Mouse (Mus musculus) limb, embryonic 13.5 days (tissue): Measurements from ENCODE around the gene Lbh. TPM values are rescaled to one million over a fixed set of nuclear protein-coding genes. Genes with fewer than 3 reads are reported as not detected.
A peak's percentile ranks its signal among the peaks of the same experiment; 100 is the strongest.

Experiments used
- ATAC-seq: fragments of 200-750 bp; cut with Nextera tagmentation; 2 replicates; pipeline ENCODE4 v1.8.0; 2017; ENCODE audit warnings: low read depth, moderate number of reproducible peaks, moderate TSS enrichment; ENCODE audit not compliant: low FRiP score
- H3K27ac ChIP-seq: fragments of 300-500 bp; sonication (generic); 2 replicates; pipeline ENCODE4 v1.5.1; 2015; ENCODE audit warnings: inconsistent platforms, mild to moderate bottlenecking, moderate library complexity
- H3K27me3 ChIP-seq: fragments of 300-500 bp; sonication (generic); 2 replicates; pipeline ENCODE4 v1.6.1; 2015; ENCODE audit warnings: mild to moderate bottlenecking, inconsistent platforms
- H3K36me3 ChIP-seq: fragments of 300-500 bp; sonication (generic); 2 replicates; pipeline ENCODE4 v1.6.1; 2015; ENCODE audit warnings: inconsistent platforms, mild to moderate bottlenecking, moderate library complexity
- H3K4me1 ChIP-seq: fragments of 300-500 bp; sonication (generic); 2 replicates; pipeline ENCODE4 v1.6.1; 2015; ENCODE audit warnings: inconsistent platforms
- H3K4me2 ChIP-seq: fragments of 300-500 bp; sonication (generic); replicated peaks from 2 replicates; pipeline ENCODE4 v1.6.1; 2015; ENCODE audit warnings: inconsistent platforms, mild to moderate bottlenecking, moderate library complexity
- H3K4me3 ChIP-seq: fragments of 300-500 bp; sonication (generic); 2 replicates; pipeline ENCODE4 v1.5.1; 2015; ENCODE audit warnings: moderate library complexity, mild to moderate bottlenecking, inconsistent platforms
- H3K9ac ChIP-seq: fragments of 300-500 bp; sonication (generic); 2 replicates; pipeline ENCODE4 v1.6.1; 2015; ENCODE audit warnings: mild to moderate bottlenecking, inconsistent platforms
- H3K9me3 ChIP-seq: fragments of 300-500 bp; sonication (generic); 2 replicates; pipeline ENCODE4 v1.6.1; 2016; ENCODE audit warnings: inconsistent platforms
- WGBS: fragments of 180-500 bp; shearing (Covaris S2); methylation state at CpG from one replicate; pipeline ENCODE4 v1.1.7; 2015; 5-methylcytosine and 5-hydroxymethylcytosine counted together
- polyA plus RNA-seq: library from polyadenylated mRNA; unstranded; fragments of >200 nt; fragmentation: Nextera tagmentation; extraction: Ambion mirVana; gene quantifications from 2 replicates; pipeline ENCODE4 v1.2.1, GENCODE M21; 2015

Gene Lbh
- polyA plus RNA-seq, 1 experiment from 2014 or later, result 3.5 TPM

- Histone ChIP-seq H3K4me3 (no peak overlapping the region), H3K27ac (no peak overlapping the region), H3K4me1 (peaks cover 18% of the 10 kb centered on the region), H3K4me2 (no peak overlapping the region), H3K9ac (no peak overlapping the region), H3K36me3 (no peaks in the 10 kb centered on the region), H3K27me3 (no peaks in the 10 kb centered on the region), H3K9me3 (no peaks in the 10 kb centered on the region)
- WGBS, result 79% methylated on average over 8 of the region's 8 CpGs
- ATAC-seq, result no peak
These were observed 44.0 kb downstream of the Lbh start for GRCm38 (mm10) chr17:72961953-72962630.

DNA sequence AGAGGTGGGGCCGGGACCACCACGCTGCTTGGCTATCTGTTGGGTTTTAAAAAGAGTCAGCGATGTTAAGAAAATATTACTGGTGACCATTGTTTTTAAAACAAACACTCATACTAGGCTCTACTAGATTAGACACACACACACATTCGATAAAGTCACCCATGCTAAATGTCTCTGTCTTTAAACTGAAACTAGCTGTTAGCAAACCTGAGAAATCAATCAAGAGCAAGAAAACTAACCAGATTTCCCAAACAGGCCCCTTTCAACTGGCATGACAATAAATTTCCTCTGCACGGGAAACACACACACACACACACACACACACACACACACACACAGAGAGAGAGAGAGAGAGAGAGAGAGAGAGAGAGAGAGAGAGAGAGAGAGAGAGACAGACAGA, 47.6 kb downstream of the Lbh start:
- Histone ChIP-seq H3K4me1 (peaks cover 24% of the 10 kb centered on the region), H3K9ac (no peak overlapping the region), H3K36me3 (no peaks in the 10 kb centered on the region), H3K27ac (peak overlapping the region; percentile 28; the same call in 1 of the 2 replicates), H3K4me2 (no peak overlapping the region), H3K27me3 (no peaks in the 10 kb centered on the region), H3K4me3 (no peak overlapping the region), H3K9me3 (no peaks in the 10 kb centered on the region)
- no peak for ATAC-seq
- WGBS, result 63% methylated on average over 5 of the region's 5 CpGs

- H3K9ac ChIP-seq, result no peak overlapping the region
- no peaks in the 10 kb centered on the region for H3K9me3 ChIP-seq
- peak overlapping the region; percentile 28; the same call in 1 of the 2 replicates for H3K27ac ChIP-seq
- ATAC-seq, result peak; percentile 67
- H3K36me3 ChIP-seq, result no peaks in the 10 kb centered on the region
- peaks cover 24% of the 10 kb centered on the region for H3K4me1 ChIP-seq
- no peak overlapping the region for H3K4me2 ChIP-seq
- WGBS, result 16% methylated on average over 5 of the region's 5 CpGs
- H3K4me3 ChIP-seq, result no peak overlapping the region
- H3K27me3 ChIP-seq, result no peaks in the 10 kb centered on the region
These were observed 48.0 kb downstream of the Lbh start for GRCm38 (mm10) chr17:72966091-72966531.

- ATAC-seq, result no peak
- H3K4me3 ChIP-seq, result no peak overlapping the region
- H3K9ac ChIP-seq, result no peak overlapping the region
- WGBS, result 35% methylated on average over 3 of the region's 3 CpGs
- H3K27ac ChIP-seq, result no peak overlapping the region
- no peaks in the 10 kb centered on the region for H3K36me3 ChIP-seq
- no peaks in the 10 kb centered on the region for H3K27me3 ChIP-seq
- H3K9me3 ChIP-seq, result no peaks in the 10 kb centered on the region
- no peak overlapping the region for H3K4me2 ChIP-seq
- H3K4me1 ChIP-seq, result peaks cover 24% of the 10 kb centered on the region
These were observed 48.8 kb downstream of the Lbh start for GRCm38 (mm10) chr17:72966878-72967277.

DNA sequence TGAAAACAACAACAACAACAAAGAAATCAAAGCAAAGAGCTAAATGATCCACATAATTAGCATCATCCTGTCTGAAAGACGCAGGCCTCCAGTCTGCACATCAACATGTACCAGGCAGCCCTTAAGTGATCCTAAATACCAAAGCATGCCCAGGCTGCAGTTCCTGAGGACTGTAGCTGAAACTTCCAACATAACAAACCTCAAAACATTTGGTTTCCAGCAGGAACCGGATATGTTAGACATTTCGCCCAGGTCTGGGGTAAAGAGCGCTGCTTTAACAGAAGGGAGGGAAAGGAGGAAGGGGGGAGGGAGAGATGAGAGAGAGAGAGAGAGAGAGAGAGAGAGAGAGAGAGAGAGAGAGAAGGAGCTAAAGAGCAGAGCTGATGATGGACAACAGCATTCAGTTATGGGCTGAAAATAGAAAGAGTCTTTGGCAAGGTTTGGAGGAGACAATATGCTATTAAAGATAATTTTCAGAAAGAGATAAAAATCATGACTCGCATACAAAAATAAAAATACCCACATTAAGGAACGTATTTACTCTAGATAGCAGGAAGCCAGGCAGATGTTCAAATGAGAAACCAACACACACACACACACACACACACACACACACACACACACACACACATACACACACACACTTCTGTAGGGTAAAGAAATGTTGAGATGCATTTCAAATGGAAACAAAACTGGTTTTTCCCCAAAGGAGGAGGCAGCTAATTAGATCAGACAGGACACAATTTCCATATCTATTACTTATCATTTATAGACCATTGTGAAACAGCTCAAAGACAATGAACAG, 49.5 kb downstream of the Lbh start:
- H3K9me3 ChIP-seq, result no peaks in the 10 kb centered on the region
- WGBS, result 47% methylated on average over 6 of the region's 6 CpGs
- H3K36me3 ChIP-seq, result no peaks in the 10 kb centered on the region
- H3K27ac ChIP-seq, result no peak overlapping the region
- peaks cover 24% of the 10 kb centered on the region for H3K4me1 ChIP-seq
- no peak for ATAC-seq
- H3K4me2 ChIP-seq, result no peak overlapping the region
- no peak overlapping the region for H3K9ac ChIP-seq
- no peak overlapping the region for H3K4me3 ChIP-seq
- H3K27me3 ChIP-seq, result no peaks in the 10 kb centered on the region

- H3K27ac ChIP-seq, result no peak overlapping the region
- H3K36me3 ChIP-seq, result no peaks in the 10 kb centered on the region
- no peaks in the 10 kb centered on the region for H3K9me3 ChIP-seq
- no peak overlapping the region for H3K4me3 ChIP-seq
- WGBS, result 72% methylated on average over 4 of the region's 4 CpGs
- no peak overlapping the region for H3K4me2 ChIP-seq
- H3K27me3 ChIP-seq, result no peaks in the 10 kb centered on the region
- H3K9ac ChIP-seq, result no peak overlapping the region
- peaks cover 24% of the 10 kb centered on the region for H3K4me1 ChIP-seq
- no peak for ATAC-seq
These were observed 50.6 kb downstream of the Lbh start for GRCm38 (mm10) chr17:72968666-72969065.

DNA sequence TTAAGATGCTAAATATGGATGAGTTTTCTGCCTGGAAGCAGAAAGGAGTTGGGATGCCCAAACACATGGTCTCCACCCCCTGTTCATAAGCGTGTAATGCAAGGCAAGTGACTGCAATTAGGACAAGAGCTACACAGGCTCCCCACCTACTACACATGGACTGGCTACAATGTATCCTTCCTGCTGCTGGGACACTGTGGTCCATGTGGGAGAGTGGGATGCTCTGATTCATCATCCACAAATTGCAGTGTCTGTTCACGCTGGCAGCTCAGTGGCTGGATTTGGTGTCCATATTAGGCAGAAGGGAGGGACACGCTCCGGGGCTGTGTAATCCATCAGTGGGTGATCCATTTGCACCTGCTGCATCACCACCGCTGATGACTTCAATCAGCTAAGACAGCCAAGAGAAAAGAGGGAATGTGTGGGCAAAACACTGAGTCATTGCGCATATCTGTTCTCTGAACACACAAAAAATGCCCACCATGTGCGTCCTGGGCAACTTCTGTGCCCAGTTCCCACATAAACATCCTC, 52.6 kb downstream of the Lbh start:
- Histone ChIP-seq H3K9ac (no peak overlapping the region), H3K27ac (no peak overlapping the region), H3K9me3 (no peaks in the 10 kb centered on the region), H3K27me3 (no peaks in the 10 kb centered on the region), H3K36me3 (no peaks in the 10 kb centered on the region), H3K4me2 (no peak overlapping the region), H3K4me3 (no peak overlapping the region), H3K4me1 (peaks cover 20% of the 10 kb centered on the region)
- 81% methylated on average over 7 of the region's 7 CpGs for WGBS
- ATAC-seq, result no peak

DNA sequence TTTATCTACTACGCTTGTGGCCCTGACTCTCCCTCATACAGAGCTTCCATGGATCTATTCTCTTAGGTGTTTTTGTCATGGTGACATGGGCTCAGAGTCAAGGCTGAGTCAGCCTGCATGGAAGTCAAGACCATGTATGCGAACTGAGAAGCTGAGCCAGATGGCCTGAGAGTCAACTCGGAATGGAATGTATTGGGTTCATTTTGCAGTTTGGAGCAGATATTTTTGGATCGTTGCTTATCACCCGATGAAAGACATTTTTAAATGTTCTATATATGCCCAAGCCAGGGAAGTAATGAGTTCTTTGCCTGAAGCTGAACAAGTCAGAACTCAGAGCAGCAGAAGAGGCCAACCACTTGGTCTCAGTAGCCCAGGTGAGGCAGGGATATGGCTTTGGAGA, 54.9 kb downstream of the Lbh start:
- Histone ChIP-seq H3K4me2 (no peak overlapping the region), H3K4me3 (no peak overlapping the region), H3K36me3 (no peaks in the 10 kb centered on the region), H3K9me3 (no peaks in the 10 kb centered on the region), H3K4me1 (peaks cover 12% of the 10 kb centered on the region; the same call in 1 of the 2 replicates), H3K27me3 (no peaks in the 10 kb centered on the region), H3K9ac (no peak overlapping the region), H3K27ac (no peak overlapping the region)
- ATAC-seq, result no peak
- WGBS, result 91% methylated on average over 5 of the region's 5 CpGs

GRCm38 (mm10) chr17:72976258-72977231, 58.4 kb downstream of the Lbh start:
- no peak for ATAC-seq
- Histone ChIP-seq H3K36me3 (no peaks in the 10 kb centered on the region), H3K9me3 (no peaks in the 10 kb centered on the region), H3K9ac (no peak overlapping the region), H3K4me2 (no peak overlapping the region), H3K4me3 (no peak overlapping the region), H3K27me3 (no peaks in the 10 kb centered on the region), H3K27ac (no peak overlapping the region), H3K4me1 (peaks cover 5% of the 10 kb centered on the region; the same call in 1 of the 2 replicates)
- WGBS, result 69% methylated on average over 11 of the region's 11 CpGs

DNA sequence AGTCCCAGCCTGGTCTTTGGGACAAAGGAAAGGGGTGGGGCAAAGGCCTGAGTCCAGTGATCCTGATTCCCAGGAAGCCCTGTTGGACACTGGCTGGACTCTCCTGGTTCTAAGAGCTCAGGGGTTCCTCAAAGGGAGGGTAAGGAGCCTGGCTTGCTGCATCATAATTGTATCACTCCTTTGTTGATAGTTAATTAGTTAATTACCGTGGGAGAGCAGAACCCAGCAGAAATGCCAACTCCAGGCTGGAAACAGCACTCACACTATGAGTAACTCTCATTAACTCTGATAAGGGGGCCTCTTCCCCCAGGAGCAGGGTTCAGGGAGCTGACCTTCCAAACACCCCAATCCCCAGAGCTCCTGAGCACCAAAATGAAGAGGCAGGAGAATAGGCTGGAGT, 59.5 kb downstream of the Lbh start:
- no peak overlapping the region for H3K4me2 ChIP-seq
- H3K9me3 ChIP-seq, result no peaks in the 10 kb centered on the region
- H3K4me1 ChIP-seq, result peaks cover 5% of the 10 kb centered on the region; the same call in 1 of the 2 replicates
- H3K36me3 ChIP-seq, result no peaks in the 10 kb centered on the region
- no peak for ATAC-seq
- H3K4me3 ChIP-seq, result no peak overlapping the region
- no peak overlapping the region for H3K27ac ChIP-seq
- no peak overlapping the region for H3K9ac ChIP-seq
- 67% methylated on average over 1 of the region's 1 CpGs for WGBS
- H3K27me3 ChIP-seq, result no peaks in the 10 kb centered on the region

- 84% methylated on average over 6 of the region's 6 CpGs for WGBS
- Histone ChIP-seq H3K27me3 (no peaks in the 10 kb centered on the region), H3K4me1 (no peaks in the 10 kb centered on the region), H3K4me3 (no peak overlapping the region), H3K27ac (no peak overlapping the region), H3K9me3 (no peaks in the 10 kb centered on the region), H3K36me3 (no peaks in the 10 kb centered on the region), H3K4me2 (no peak overlapping the region), H3K9ac (no peak overlapping the region)
- no peak for ATAC-seq
These were observed 64.1 kb downstream of the Lbh start for GRCm38 (mm10) chr17:72982156-72982555.
